Mouse (Mus musculus) heart, embryonic 10.5 days (tissue): ENCODE results near the gene Mbd3. TPM values are rescaled to one million over a fixed set of nuclear protein-coding genes. Genes with fewer than 3 reads are reported as not detected.

Source experiments
- DNase-seq: peaks from one replicate; pipeline ENCODE4 v3.0.0-alpha.2; 2017; ENCODE audit warnings: low spot score
- H3K27ac ChIP-seq: fragments of 300-500 bp; sonication (generic); 2 replicates; pipeline ENCODE4 v1.5.1; 2016; ENCODE audit warnings: mild to moderate bottlenecking
- H3K27me3 ChIP-seq: fragments of 300-500 bp; sonication (generic); 2 replicates; pipeline ENCODE4 v1.6.1; 2016; ENCODE audit warnings: mild to moderate bottlenecking; ENCODE audit not compliant: poor library complexity, insufficient read depth, severe bottlenecking
- H3K36me3 ChIP-seq: fragments of 300-500 bp; sonication (generic); 2 replicates; pipeline ENCODE4 v1.6.1; 2016; ENCODE audit warnings: mild to moderate bottlenecking, moderate library complexity
- H3K4me1 ChIP-seq: fragments of 300-500 bp; sonication (generic); 2 replicates; pipeline ENCODE4 v1.6.1; 2016; ENCODE audit warnings: mild to moderate bottlenecking
- H3K4me3 ChIP-seq: fragments of 300-500 bp; sonication (generic); 2 replicates; pipeline ENCODE4 v1.5.1; 2016; ENCODE audit warnings: mild to moderate bottlenecking, moderate library complexity
- H3K9me3 ChIP-seq: fragments of 300-500 bp; sonication (generic); 2 replicates; pipeline ENCODE4 v1.6.1; 2016; ENCODE audit warnings: mild to moderate bottlenecking, moderate library complexity
- WGBS: fragments of 180-500 bp; shearing (Covaris S2); methylation state at CpG from one replicate; pipeline ENCODE4 v1.1.7; 2016; 5-methylcytosine and 5-hydroxymethylcytosine counted together
- polyA plus RNA-seq: library from polyadenylated mRNA; unstranded; fragments of >200 nt; fragmentation: Nextera tagmentation; extraction: Ambion mirVana; gene quantifications from 2 replicates; pipeline ENCODE4 v1.2.1, GENCODE M21; 2016

Mbd3 gene
- polyA plus RNA-seq, 1 experiment from 2014 or later, result 315 TPM

- WGBS, result 14% methylated on average over 8 of the region's 8 CpGs
Observed at GRCm38 (mm10) chr10:80434233-80434592, 34.9 kb upstream of the Mbd3 start.

GRCm38 (mm10) chr10:80433513-80434232 lies 34.3 kb upstream of the Mbd3 start, which contains the start of gene Tcf3:
Tcf3 (minus strand) TSS chr10:80433647.
- Histone ChIP-seq H3K27ac (peak within 1 kb of the TSS; percentile 98), H3K27me3 (peaks cover 8% of the 10 kb centered on the region; the same call in 1 of the 2 replicates), H3K36me3 (peaks cover 26% of the 10 kb centered on the region), H3K9me3 (no peaks in the 10 kb centered on the region), H3K4me1 (peaks cover 36% of the 10 kb centered on the region), H3K4me3 (peak within 1 kb of the TSS; percentile 98)
- peak; percentile 99 for DNase-seq
- WGBS, result under 1% methylated on average over 57 of the region's 61 CpGs

More at GRCm38 (mm10) chr10:80434233-80434592, 34.9 kb upstream of the Mbd3 start:
- Histone ChIP-seq H3K36me3 (peaks cover 21% of the 10 kb centered on the region), H3K27me3 (peaks cover 8% of the 10 kb centered on the region; the same call in 1 of the 2 replicates), H3K27ac (peak overlapping the region; percentile 98), H3K9me3 (no peaks in the 10 kb centered on the region), H3K4me1 (peaks cover 36% of the 10 kb centered on the region), H3K4me3 (peak overlapping the region; percentile 98)
- DNase-seq, result no peak

GRCm38 (mm10) chr10:80432936-80433512 lies 33.7 kb upstream of the Mbd3 start:
- Histone ChIP-seq H3K4me1 (peaks cover 36% of the 10 kb centered on the region), H3K36me3 (peaks cover 33% of the 10 kb centered on the region), H3K27ac (peak overlapping the region; percentile 98), H3K9me3 (no peaks in the 10 kb centered on the region), H3K27me3 (peaks cover 6% of the 10 kb centered on the region; the same call in 1 of the 2 replicates), H3K4me3 (peak overlapping the region; percentile 98)
- DNase-seq, result no peak
- WGBS, result under 1% methylated on average over 60 of the region's 60 CpGs

- H3K27me3 ChIP-seq, result no peaks in the 10 kb centered on the region
- no peaks in the 10 kb centered on the region for H3K9me3 ChIP-seq
- WGBS, result 3% methylated on average over 4 of the region's 4 CpGs
- peak overlapping the region; percentile 98 for H3K27ac ChIP-seq
- peak overlapping the region; percentile 98 for H3K4me3 ChIP-seq
- H3K36me3 ChIP-seq, result peaks cover 39% of the 10 kb centered on the region
- H3K4me1 ChIP-seq, result peaks cover 36% of the 10 kb centered on the region
- DNase-seq, result no peak
Observed at GRCm38 (mm10) chr10:80432387-80432785, 33.0 kb upstream of the Mbd3 start.

- H3K27me3 ChIP-seq, result no peaks in the 10 kb centered on the region
- H3K27ac ChIP-seq, result peak overlapping the region; percentile 98
- 26% methylated on average over 15 of the region's 16 CpGs for WGBS
- H3K9me3 ChIP-seq, result no peaks in the 10 kb centered on the region
- H3K4me1 ChIP-seq, result peaks cover 36% of the 10 kb centered on the region
- peak overlapping the region; percentile 98 for H3K4me3 ChIP-seq
- peaks cover 45% of the 10 kb centered on the region for H3K36me3 ChIP-seq
- no peak for DNase-seq
Observed at GRCm38 (mm10) chr10:80431570-80432386, 32.4 kb upstream of the Mbd3 start.

- H3K36me3 ChIP-seq, result peaks cover 58% of the 10 kb centered on the region
- H3K27ac ChIP-seq, result 0 out of 2 replicates have a peak overlapping the region, but pooled peaks have one; percentile 10
- no peaks in the 10 kb centered on the region for H3K27me3 ChIP-seq
- WGBS, result 71% methylated on average over 8 of the region's 8 CpGs
- no peaks in the 10 kb centered on the region for H3K9me3 ChIP-seq
- DNase-seq, result no peak
- peaks cover 24% of the 10 kb centered on the region for H3K4me1 ChIP-seq
- H3K4me3 ChIP-seq, result no peak overlapping the region
Observed at GRCm38 (mm10) chr10:80430375-80430980, 31.1 kb upstream of the Mbd3 start.

GRCm38 (mm10) chr10:80429800-80430199 lies 30.4 kb upstream of the Mbd3 start:
- Histone ChIP-seq H3K27ac (no peak overlapping the region), H3K4me1 (peaks cover 23% of the 10 kb centered on the region), H3K9me3 (no peaks in the 10 kb centered on the region), H3K4me3 (no peak overlapping the region), H3K27me3 (no peaks in the 10 kb centered on the region), H3K36me3 (peaks cover 65% of the 10 kb centered on the region)
- no peak for DNase-seq
- 91% methylated on average over 8 of the region's 8 CpGs for WGBS

- no peaks in the 10 kb centered on the region for H3K27me3 ChIP-seq
- H3K27ac ChIP-seq, result no peak overlapping the region
- H3K4me3 ChIP-seq, result no peak overlapping the region
- 90% methylated on average over 3 of the region's 3 CpGs for WGBS
- no peaks in the 10 kb centered on the region for H3K9me3 ChIP-seq
- no peak for DNase-seq
- peaks cover 29% of the 10 kb centered on the region for H3K4me1 ChIP-seq
- H3K36me3 ChIP-seq, result peaks cover 99% of the 10 kb centered on the region
Observed at GRCm38 (mm10) chr10:80425041-80425440, 25.7 kb upstream of the Mbd3 start.

- Histone ChIP-seq H3K36me3 (peaks cover 99% of the 10 kb centered on the region), H3K4me3 (no peak overlapping the region; the same call in 1 of the 2 replicates), H3K27me3 (no peaks in the 10 kb centered on the region), H3K4me1 (peaks cover 39% of the 10 kb centered on the region), H3K9me3 (no peaks in the 10 kb centered on the region), H3K27ac (peak overlapping the region; percentile 65; the same call in 1 of the 2 replicates)
- 53% methylated on average over 4 of the region's 4 CpGs for WGBS
- DNase-seq, result peak; percentile 85
Observed at GRCm38 (mm10) chr10:80423562-80423961, 24.2 kb upstream of the Mbd3 start.

GRCm38 (mm10) chr10:80421651-80422472 lies 22.5 kb upstream of the Mbd3 start:
- Histone ChIP-seq H3K4me1 (peaks cover 42% of the 10 kb centered on the region), H3K4me3 (no peak overlapping the region), H3K36me3 (peaks cover 99% of the 10 kb centered on the region), H3K27ac (peak overlapping the region; percentile 48; the same call in 1 of the 2 replicates), H3K27me3 (no peaks in the 10 kb centered on the region), H3K9me3 (no peaks in the 10 kb centered on the region)
- peak; percentile 84 for DNase-seq
- WGBS, result 75% methylated on average over 9 of the region's 9 CpGs

- no peak for DNase-seq
- Histone ChIP-seq H3K9me3 (no peaks in the 10 kb centered on the region), H3K27me3 (no peaks in the 10 kb centered on the region), H3K27ac (peak overlapping the region; percentile 48), H3K4me1 (peaks cover 42% of the 10 kb centered on the region), H3K36me3 (peaks cover 99% of the 10 kb centered on the region), H3K4me3 (no peak overlapping the region)
- WGBS, result 91% methylated on average over 8 of the region's 8 CpGs
Observed at GRCm38 (mm10) chr10:80421208-80421607, 21.9 kb upstream of the Mbd3 start.

GRCm38 (mm10) chr10:80420729-80421128 lies 21.4 kb upstream of the Mbd3 start:
- 94% methylated on average over 10 of the region's 10 CpGs for WGBS
- DNase-seq, result no peak
- H3K27ac ChIP-seq, result no peak overlapping the region
- peaks cover 42% of the 10 kb centered on the region for H3K4me1 ChIP-seq
- H3K9me3 ChIP-seq, result no peaks in the 10 kb centered on the region
- H3K4me3 ChIP-seq, result no peak overlapping the region
- no peaks in the 10 kb centered on the region for H3K27me3 ChIP-seq
- H3K36me3 ChIP-seq, result peaks cover 99% of the 10 kb centered on the region
